Mouse (Mus musculus): ENCODE results near the gene Pdpn.

DNA sequence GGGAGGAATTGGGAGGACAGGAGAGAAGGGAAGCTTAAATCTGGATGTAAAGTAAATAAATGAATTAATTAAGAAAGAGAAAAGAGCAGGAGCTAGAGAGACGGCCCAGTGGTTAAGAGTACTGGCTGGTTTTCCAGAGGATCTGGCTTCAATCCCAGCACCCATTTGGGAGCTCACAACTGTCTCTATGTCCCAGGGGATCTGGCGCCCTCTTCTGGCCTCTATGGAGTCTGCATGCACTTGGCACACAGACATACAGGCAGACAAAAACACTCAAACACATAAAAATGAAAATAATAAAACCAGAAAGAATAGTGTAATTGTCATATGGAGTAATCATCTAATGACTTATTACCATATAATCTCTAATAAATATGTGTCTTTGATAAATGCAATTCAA is 12.0 kb upstream of the Pdpn start:
- no peak for TF ChIP-seq CEBPB (IDR thresholded peaks at IDR 0.05; ENCODE audit: insufficient read depth, poor library complexity, severe bottlenecking)
- TF ChIP-seq POLR2AphosphoS2 (IDR thresholded peaks at IDR 0.05; ENCODE audit: insufficient read length, low read depth): no peak
- TF ChIP-seq MAX (IDR thresholded peaks at IDR 0.05; ENCODE audit: low read depth): no peak
- TF ChIP-seq POLR2A (IDR thresholded peaks at IDR 0.05; ENCODE audit: insufficient read length, low read depth): no peak
- no peak for TF ChIP-seq MYOD1 (IDR thresholded peaks at IDR 0.05; ENCODE audit: control insufficient read depth in 1 of 3, insufficient read length in 2 of 3, low read depth in 2 of 3)
- TF ChIP-seq REST (IDR thresholded peaks at IDR 0.05; ENCODE audit: insufficient read depth, insufficient read length): no peak
- TF ChIP-seq USF1 (IDR thresholded peaks at IDR 0.05; ENCODE audit: low read depth): no peak
- TF ChIP-seq TCF12 (IDR thresholded peaks at IDR 0.05; ENCODE audit: insufficient read depth, poor library complexity, severe bottlenecking): no peak
- no peak for TF ChIP-seq MYOG (IDR thresholded peaks at IDR 0.05; ENCODE audit: control insufficient read depth in 1 of 3, insufficient read depth in 1 of 3, insufficient read length in 2 of 3, low read depth in 2 of 3)
